Mouse (Mus musculus) heart, adult 2 months (tissue): ENCODE results near the gene Fmn2. TPM values are rescaled to one million over a fixed set of nuclear protein-coding genes. Genes with fewer than 3 reads are reported as not detected.

ENCODE experiments used
- DNase-seq, 2 experiments: peaks; one replicate each; pipeline ENCODE4 v3.0.0; 2021
- H3K27ac ChIP-seq: fragments of 200-600 bp; 2 replicates; pipeline ENCODE4 v1.8.1; 2022
- H3K27me3 ChIP-seq: fragments of 200-500 bp; 2 replicates; pipeline ENCODE4 v1.6.1; 2012; ENCODE audit warnings: mild to moderate bottlenecking, low read length, inconsistent platforms, mixed read lengths; ENCODE audit not compliant: control insufficient read depth, insufficient read depth
- H3K36me3 ChIP-seq: fragments of 200-500 bp; 2 replicates; pipeline ENCODE4 v1.6.1; 2012; ENCODE audit warnings: low read length, inconsistent platforms; ENCODE audit not compliant: control insufficient read depth, insufficient read depth
- H3K4me1 ChIP-seq: fragments of 200-500 bp; 2 replicates; pipeline ENCODE4 v1.6.1; 2011; ENCODE audit warnings: low read length; ENCODE audit not compliant: control insufficient read depth, insufficient read depth
- H3K4me3 ChIP-seq: fragments of 200-600 bp; 2 replicates; pipeline ENCODE4 v1.8.1; 2022
- H3K79me2 ChIP-seq: fragments of 200-500 bp; replicated peaks from 2 replicates; pipeline ENCODE4 v1.6.1; 2012; ENCODE audit warnings: mild to moderate bottlenecking, inconsistent platforms, low read length, moderate library complexity, mixed read lengths; ENCODE audit not compliant: control insufficient read depth, insufficient read depth
- H3K9ac ChIP-seq: fragments of 200-500 bp; 2 replicates; pipeline ENCODE4 v1.6.1; 2012; ENCODE audit warnings: low read depth, mild to moderate bottlenecking, control low read depth, inconsistent platforms, low read length, mixed read lengths
- CTCF ChIP-seq: fragments of 200-600 bp; IDR thresholded peaks from 2 replicates; pipeline ENCODE4 v1.8.1; 2022; ENCODE audit warnings: antibody characterized with exemption, mild to moderate bottlenecking, moderate library complexity
- EP300 ChIP-seq: fragments of 200-500 bp; IDR thresholded peaks from 2 replicates; pipeline ENCODE4 v1.6.1; 2011; ENCODE audit warnings: low read depth, low read length, control low read depth; ENCODE audit not compliant: insufficient read depth
- POLR2A ChIP-seq: fragments of 200-500 bp; IDR thresholded peaks from 2 replicates; pipeline ENCODE4 v1.6.1; 2011; ENCODE audit warnings: mild to moderate bottlenecking, low read depth, low read length, control low read depth; ENCODE audit not compliant: insufficient read depth
- WGBS: fragments of 180-500 bp; shearing (Covaris S2); methylation state at CpG from one replicate; pipeline ENCODE4 v1.1.7; 2018; 5-methylcytosine and 5-hydroxymethylcytosine counted together
- intact Hi-C: fragments of 180-260 bp; cut with DNase I; formaldehyde crosslinking; loops from one replicate; pipeline ENCODE4 v1.15.1; 2025
- polyA plus RNA-seq: library from polyadenylated mRNA; depleted of rRNA; stranded (reverse); fragments of >200 nt; gene quantifications from 2 replicates; pipeline ENCODE4 v1.2.3, GENCODE M21; 2012
- total RNA-seq, 2 experiments: library from RNA; stranded (reverse); gene quantifications; 2 replicates each; pipeline ENCODE4 v1.2.3; 2021

Gene Fmn2
- total and polyA plus RNA-seq, 3 experiments: 0.06 to 0.41 (median 0.21) TPM

GRCm38 (mm10) chr1:174600041-174600440 is 98.4 kb downstream of the Fmn2 start:
- Histone ChIP-seq H3K27ac (no peak overlapping the region), H3K36me3 (no peaks in the 10 kb centered on the region), H3K9ac (no peak overlapping the region), H3K4me3 (no peak overlapping the region), H3K4me1 (no peaks in the 10 kb centered on the region), H3K27me3 (no peaks in the 10 kb centered on the region), H3K79me2 (no peaks in the 10 kb centered on the region)
- no peak for DNase-seq
- intact Hi-C loops: no loop called here
- TF ChIP-seq CTCF (no peak), POLR2A (no peak), EP300 (no peak)
- 89% methylated on average over 2 of the region's 2 CpGs for WGBS

GRCm38 (mm10) chr1:174600620-174601019 is 99.0 kb downstream of the Fmn2 start:
- no peak for TF ChIP-seq CTCF
- TF ChIP-seq POLR2A: no peak
- no peak for TF ChIP-seq EP300
- 28% methylated on average over 1 of the region's 1 CpGs for WGBS
- Histone ChIP-seq H3K9ac (no peak overlapping the region), H3K36me3 (no peaks in the 10 kb centered on the region), H3K27ac (no peak overlapping the region), H3K4me1 (no peaks in the 10 kb centered on the region), H3K27me3 (no peaks in the 10 kb centered on the region), H3K4me3 (no peak overlapping the region), H3K79me2 (no peaks in the 10 kb centered on the region)
- DNase-seq: no peak
- intact Hi-C loops: no loop called here

GRCm38 (mm10) chr1:174617368-174617767 is 115.7 kb downstream of the Fmn2 start:
- Histone ChIP-seq H3K79me2 (no peaks in the 10 kb centered on the region), H3K9ac (no peak overlapping the region), H3K4me3 (no peak overlapping the region), H3K27ac (no peak overlapping the region), H3K36me3 (no peaks in the 10 kb centered on the region), H3K27me3 (no peaks in the 10 kb centered on the region), H3K4me1 (no peaks in the 10 kb centered on the region)
- no peak for DNase-seq
- WGBS: 53% methylated on average over 4 of the region's 4 CpGs
- intact Hi-C loops: no loop called here
- TF ChIP-seq CTCF (no peak), POLR2A (no peak), EP300 (no peak)

GRCm38 (mm10) chr1:174621512-174621911 is 119.9 kb downstream of the Fmn2 start:
- intact Hi-C loops: no loop called here
- H3K27me3 ChIP-seq: no peaks in the 10 kb centered on the region
- DNase-seq: no peak
- no peak overlapping the region for H3K4me3 ChIP-seq
- H3K27ac ChIP-seq: no peak overlapping the region
- no peak overlapping the region for H3K9ac ChIP-seq
- no peaks in the 10 kb centered on the region for H3K36me3 ChIP-seq
- no peaks in the 10 kb centered on the region for H3K79me2 ChIP-seq
- H3K4me1 ChIP-seq: no peaks in the 10 kb centered on the region
- 12% methylated on average over 1 of the region's 1 CpGs for WGBS
- TF ChIP-seq POLR2A (no peak), EP300 (no peak), CTCF (no peak)

- Histone ChIP-seq H3K4me3 (no peak overlapping the region), H3K79me2 (no peaks in the 10 kb centered on the region), H3K27me3 (no peaks in the 10 kb centered on the region), H3K36me3 (no peaks in the 10 kb centered on the region), H3K9ac (no peak overlapping the region), H3K27ac (no peak overlapping the region), H3K4me1 (no peaks in the 10 kb centered on the region)
- TF ChIP-seq POLR2A: no peak
- no peak for TF ChIP-seq CTCF
- TF ChIP-seq EP300: no peak
- DNase-seq: no peak
- intact Hi-C loops: no loop called here
- 29% methylated on average over 3 of the region's 3 CpGs for WGBS
These were observed 121.4 kb downstream of the Fmn2 start for GRCm38 (mm10) chr1:174623054-174623453.

- no peak overlapping the region for H3K9ac ChIP-seq
- intact Hi-C loops: no loop called here
- H3K27ac ChIP-seq: no peak overlapping the region
- 68% methylated on average over 1 of the region's 1 CpGs for WGBS
- H3K27me3 ChIP-seq: no peaks in the 10 kb centered on the region
- H3K4me3 ChIP-seq: no peak overlapping the region
- no peak for TF ChIP-seq EP300
- TF ChIP-seq POLR2A: no peak
- DNase-seq: no peak
- no peaks in the 10 kb centered on the region for H3K79me2 ChIP-seq
- H3K36me3 ChIP-seq: no peaks in the 10 kb centered on the region
- H3K4me1 ChIP-seq: no peaks in the 10 kb centered on the region
These were observed 128.4 kb downstream of the Fmn2 start for GRCm38 (mm10) chr1:174630074-174630473.
